Mouse (Mus musculus) heart, embryonic 14.5 days (tissue): ENCODE data around the gene Hist1h2ai. TPM values are rescaled to one million over a fixed set of nuclear protein-coding genes. Genes with fewer than 3 reads are reported as not detected.
A peak's percentile ranks its signal among the peaks of the same experiment; 100 is the strongest.
"Not testable (repeated sequence)": the region's sequence is repeated elsewhere in the genome, so short reads cannot be mapped to it uniquely, and the experiment has no call there.

Source experiments
- ATAC-seq: fragments of 200-750 bp; cut with Nextera tagmentation; 2 replicates; pipeline ENCODE4 v1.8.0; 2017; ENCODE audit warnings: low read depth, moderate TSS enrichment; ENCODE audit not compliant: insufficient number of reproducible peaks, insufficient read depth, low FRiP score
- H3K27ac ChIP-seq, 2 experiments: fragments of 200-500 bp in 1 of 2; fragments of 300-500 bp in 1 of 2; sonication (generic) in 1 of 2; replicated peaks in 1 of 2; 2 replicates each; pipeline ENCODE4 v1.5.1; 2012 to 2014; ENCODE audit warnings: low read depth in 2 of 2, low read length in 2 of 2, control low read depth in 1 of 2, mild to moderate bottlenecking in 1 of 2, mixed read lengths in 1 of 2; ENCODE audit not compliant: control insufficient read depth in 1 of 2, insufficient read depth in 1 of 2
- H3K27me3 ChIP-seq: fragments of 300-500 bp; sonication (generic); 2 replicates; pipeline ENCODE4 v1.6.1; 2014; ENCODE audit warnings: mild to moderate bottlenecking, low read length, control low read depth; ENCODE audit not compliant: control insufficient read depth, insufficient read depth
- H3K36me3 ChIP-seq: fragments of 300-500 bp; sonication (generic); 2 replicates; pipeline ENCODE4 v1.6.1; 2014; ENCODE audit warnings: mild to moderate bottlenecking, control low read depth, low read length, mixed read lengths; ENCODE audit not compliant: control insufficient read depth, insufficient read depth
- H3K4me1 ChIP-seq, 2 experiments: fragments of 200-500 bp in 1 of 2; fragments of 300-500 bp in 1 of 2; sonication (generic) in 1 of 2; 2 replicates each; pipeline ENCODE4 v1.6.1; 2012 to 2014; ENCODE audit warnings: low read length in 2 of 2, control low read depth in 1 of 2, mixed read lengths in 1 of 2; ENCODE audit not compliant: control insufficient read depth in 2 of 2, insufficient read depth in 2 of 2
- H3K4me2 ChIP-seq: fragments of 300-500 bp; sonication (generic); 2 replicates; pipeline ENCODE4 v1.6.1; 2014; ENCODE audit warnings: mild to moderate bottlenecking, low read length
- H3K4me3 ChIP-seq, 2 experiments: fragments of 200-500 bp in 1 of 2; fragments of 300-500 bp in 1 of 2; sonication (generic) in 1 of 2; 2 replicates each; pipeline ENCODE4 v1.5.1; 2012 to 2014; ENCODE audit warnings: low read length in 2 of 2, mild to moderate bottlenecking in 2 of 2, control low read depth in 1 of 2, low read depth in 1 of 2, moderate library complexity in 1 of 2; ENCODE audit not compliant: control insufficient read depth in 1 of 2, insufficient read depth in 1 of 2
- H3K9ac ChIP-seq: fragments of 300-500 bp; sonication (generic); 2 replicates; pipeline ENCODE4 v1.6.1; 2014; ENCODE audit warnings: mild to moderate bottlenecking, low read length
- H3K9me3 ChIP-seq: fragments of 300-500 bp; sonication (generic); 2 replicates; pipeline ENCODE4 v1.6.1; 2016; ENCODE audit warnings: low read length, control low read depth; ENCODE audit not compliant: control insufficient read depth
- WGBS: fragments of 180-500 bp; shearing (Covaris S2); extraction: QIAGEN DNeasy Blood & Tissue Kit; methylation state at CpG from one replicate; pipeline ENCODE4 v1.1.7; 2014; 5-methylcytosine and 5-hydroxymethylcytosine counted together
- polyA plus RNA-seq: library from polyadenylated mRNA; unstranded; fragments of >200 nt; fragmentation: Nextera tagmentation; extraction: Ambion mirVana; gene quantifications from 2 replicates; pipeline ENCODE4 v1.2.1, GENCODE M21; 2014

The Hist1h2ai gene
- polyA plus RNA-seq, 1 experiment from 2014 or later = 12.2 TPM

DNA sequence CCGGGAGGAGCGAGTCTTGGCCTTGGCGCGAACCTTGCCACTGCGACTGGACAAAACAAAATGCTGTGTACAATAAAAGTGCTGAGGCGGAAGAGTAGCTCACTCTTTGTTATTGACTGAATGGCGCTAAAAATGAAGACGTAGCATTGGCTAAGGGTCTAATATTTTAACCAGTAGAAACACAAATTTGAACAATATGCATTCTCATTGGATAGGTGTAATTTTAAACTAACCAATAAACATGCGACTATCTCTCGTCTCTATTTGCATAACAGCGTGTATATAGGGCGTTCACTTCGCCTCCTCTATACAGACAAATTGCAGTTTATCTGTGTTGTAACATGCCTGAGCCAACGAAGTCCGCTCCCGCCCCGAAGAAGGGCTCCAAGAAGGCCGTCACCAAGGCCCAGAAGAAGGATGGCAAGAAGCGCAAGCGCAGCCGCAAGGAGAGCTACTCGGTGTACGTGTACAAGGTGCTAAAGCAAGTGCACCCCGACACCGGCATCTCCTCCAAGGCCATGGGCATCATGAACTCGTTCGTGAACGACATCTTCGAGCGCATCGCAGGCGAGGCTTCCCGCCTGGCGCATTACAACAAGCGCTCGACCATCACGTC is 5.6 kb downstream of the Hist1h2ai start, which contains the start of gene Hist1h2bm:
Gene Hist1h2bm (plus strand): TSS at position 288 of the 616 bp plus-strand sequence.
- not testable (repeated sequence) for H3K36me3 ChIP-seq, H3K9me3 ChIP-seq, H3K27me3 ChIP-seq
- peaks cover 2 to 16% of the 10 kb centered on the region in 2 experiments for H3K4me1 ChIP-seq
- under 1% methylated on average over 36 of the region's 37 CpGs for WGBS
- ATAC-seq = peak; percentile 97
- peak within 1 kb of the TSS; percentile 80 to 90 for H3K27ac ChIP-seq
- peak within 1 kb of the TSS; percentile 69 for H3K9ac ChIP-seq
- peak within 1 kb of the TSS; percentile 41 to 49 for H3K4me3 ChIP-seq
- H3K4me2 ChIP-seq = peak within 1 kb of the TSS; percentile 66

DNA sequence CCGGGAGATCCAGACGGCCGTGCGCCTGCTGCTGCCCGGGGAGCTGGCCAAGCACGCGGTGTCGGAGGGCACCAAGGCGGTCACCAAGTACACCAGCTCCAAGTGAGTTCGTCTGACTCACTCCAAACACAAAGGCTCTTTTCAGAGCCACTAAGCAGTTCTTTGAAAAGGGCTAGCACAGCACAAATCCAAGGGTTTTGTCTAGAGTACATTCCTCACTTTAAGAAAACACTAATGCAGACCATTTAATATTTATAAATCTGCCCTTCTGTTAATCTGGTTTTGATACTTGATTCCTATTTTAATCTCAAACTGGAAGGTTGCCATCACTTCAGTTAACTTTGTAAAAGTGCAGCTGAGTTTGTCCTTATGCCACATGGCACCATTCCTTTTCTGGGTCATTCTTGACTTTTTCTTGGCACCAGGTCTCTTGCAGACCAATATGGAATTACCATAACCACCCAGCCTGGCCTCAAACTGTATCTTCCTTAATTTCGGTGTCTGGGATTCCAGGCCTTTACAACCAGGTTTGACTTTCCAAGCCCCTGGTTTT is 6.2 kb downstream of the Hist1h2ai start:
- Histone ChIP-seq H3K4me3 (peak overlapping the region; percentile 41 to 42), H3K4me1 (peaks cover 2 to 12% of the 10 kb centered on the region in 2 experiments), H3K36me3 (no peaks in the 10 kb centered on the region), H3K9me3 (no peaks in the 10 kb centered on the region), H3K4me2 (peak overlapping the region; percentile 66), H3K27ac (peak overlapping the region; percentile 80 to 84), H3K27me3 (no peaks in the 10 kb centered on the region), H3K9ac (peak overlapping the region; percentile 64)
- 5% methylated on average over 11 of the region's 11 CpGs for WGBS
- no peak for ATAC-seq

DNA sequence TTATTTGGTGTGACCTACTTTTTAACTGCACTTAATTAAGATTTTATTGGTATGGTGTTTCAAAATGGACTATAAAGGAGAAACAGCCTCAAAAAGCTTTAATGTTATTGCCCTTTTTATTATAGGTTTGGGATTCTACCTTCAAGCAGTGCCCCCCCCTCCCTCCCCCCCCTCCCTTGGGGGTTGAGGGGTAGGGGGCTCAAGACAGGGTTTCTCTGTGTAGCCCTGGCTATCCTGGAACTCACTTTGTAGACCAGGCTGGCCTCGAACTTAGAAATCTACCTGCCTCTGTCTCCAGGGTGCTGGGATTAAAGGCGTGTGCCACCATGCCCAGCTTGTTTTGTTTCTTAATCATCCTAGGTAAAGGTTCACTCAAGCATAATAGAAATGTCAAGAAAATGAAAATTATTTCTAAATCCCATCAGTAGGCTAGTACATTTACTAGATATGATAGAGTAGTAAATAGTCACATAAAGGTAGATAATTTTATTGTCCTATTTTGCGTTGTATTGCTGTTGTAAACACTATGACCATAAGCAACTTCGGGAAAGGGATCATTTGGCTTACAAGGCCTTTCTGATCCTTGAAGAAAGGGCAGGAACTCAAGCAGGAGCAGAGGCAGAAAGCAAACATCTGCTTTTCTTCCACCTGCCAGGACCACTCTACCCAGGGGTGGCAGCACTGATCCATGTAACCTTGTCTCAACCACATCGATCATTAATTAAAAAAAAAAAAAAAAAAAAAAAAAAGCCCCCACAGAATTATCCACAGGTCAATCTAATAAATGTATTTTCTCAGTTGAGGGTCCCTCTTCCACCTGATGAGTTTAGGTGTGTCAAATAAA is 7.0 kb downstream of the Hist1h2ai start:
- no peak overlapping the region for H3K4me3 ChIP-seq
- no peak for ATAC-seq
- H3K27me3 ChIP-seq = no peaks in the 10 kb centered on the region
- H3K9ac ChIP-seq = peak overlapping the region; percentile 64; the same call in 1 of the 2 replicates
- no peak overlapping the region for H3K27ac ChIP-seq
- H3K36me3 ChIP-seq = no peaks in the 10 kb centered on the region
- H3K9me3 ChIP-seq = no peaks in the 10 kb centered on the region
- peaks cover 2 to 10% of the 10 kb centered on the region in 2 experiments for H3K4me1 ChIP-seq
- 46% methylated on average over 5 of the region's 5 CpGs for WGBS
- H3K4me2 ChIP-seq = peak overlapping the region; percentile 66

DNA sequence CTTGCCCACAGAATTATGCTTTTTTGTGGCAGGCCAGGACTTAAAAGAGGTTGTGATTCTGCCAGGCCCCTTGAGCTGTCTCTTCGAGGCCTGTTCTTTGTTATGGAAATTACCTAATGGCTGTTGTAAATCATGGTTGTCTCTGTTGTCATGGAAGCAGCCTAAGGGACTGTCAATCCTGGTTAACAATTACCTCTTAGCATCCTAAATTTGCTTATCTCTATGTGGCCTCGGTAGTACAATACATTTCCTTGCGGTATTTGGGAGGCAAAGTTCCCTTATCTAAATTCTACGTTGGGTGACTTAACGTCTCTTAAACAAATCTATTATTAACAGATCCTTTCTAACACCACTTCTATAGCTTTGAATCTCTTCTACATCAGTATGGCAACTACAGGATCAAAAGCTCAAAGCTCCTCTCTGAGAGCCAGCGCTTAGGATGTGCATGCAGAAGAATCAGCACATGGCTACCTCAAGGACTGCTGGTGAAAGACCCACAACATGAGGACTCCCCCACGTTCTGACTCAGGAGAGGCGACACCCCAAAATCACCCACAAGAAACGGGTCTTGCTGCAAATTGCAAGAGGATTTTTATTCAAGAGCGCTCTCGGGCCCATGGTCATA is 11.8 kb downstream of the Hist1h2ai start:
- H3K36me3 ChIP-seq = no peaks in the 10 kb centered on the region
- H3K9me3 ChIP-seq = no peaks in the 10 kb centered on the region
- no peaks in the 10 kb centered on the region for H3K27me3 ChIP-seq
- no peak for ATAC-seq
- no peak overlapping the region for H3K4me2 ChIP-seq
- H3K4me3 ChIP-seq = no peak overlapping the region
- H3K4me1 ChIP-seq = no peaks in the 10 kb centered on the region
- WGBS = 35% methylated on average over 9 of the region's 11 CpGs
- no peak overlapping the region for H3K9ac ChIP-seq
- no peak overlapping the region for H3K27ac ChIP-seq

DNA sequence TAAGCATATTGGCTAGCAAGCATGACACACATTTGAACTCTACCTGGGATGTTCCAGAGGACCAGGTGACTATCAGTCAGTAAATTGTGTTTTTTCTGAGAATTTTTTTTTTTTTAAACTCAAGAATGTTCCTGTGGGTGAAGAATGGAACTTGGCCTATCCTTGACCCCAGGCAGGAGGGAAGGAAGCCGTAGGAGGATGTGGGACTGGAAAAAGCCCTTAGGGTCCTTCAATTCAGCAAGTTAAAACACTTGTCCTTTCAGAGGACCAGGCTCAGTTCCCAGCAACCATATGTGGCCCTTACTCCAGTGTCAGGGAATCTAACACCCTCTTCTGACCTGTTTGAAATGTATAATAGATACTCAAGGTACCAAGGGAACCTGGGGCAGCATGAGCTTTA is 13.3 kb downstream of the Hist1h2ai start:
- H3K4me3 ChIP-seq = no peak overlapping the region
- no peaks in the 10 kb centered on the region for H3K9me3 ChIP-seq
- H3K4me2 ChIP-seq = no peak overlapping the region
- ATAC-seq = no peak
- H3K27me3 ChIP-seq = no peaks in the 10 kb centered on the region
- no peaks in the 10 kb centered on the region for H3K36me3 ChIP-seq
- H3K9ac ChIP-seq = no peak overlapping the region
- peaks cover 0 to 2% of the 10 kb centered on the region in 2 experiments; a peak in 1 of 4 replicates for H3K4me1 ChIP-seq
- 48% methylated on average over 1 of the region's 1 CpGs for WGBS
- H3K27ac ChIP-seq = no peak overlapping the region

DNA sequence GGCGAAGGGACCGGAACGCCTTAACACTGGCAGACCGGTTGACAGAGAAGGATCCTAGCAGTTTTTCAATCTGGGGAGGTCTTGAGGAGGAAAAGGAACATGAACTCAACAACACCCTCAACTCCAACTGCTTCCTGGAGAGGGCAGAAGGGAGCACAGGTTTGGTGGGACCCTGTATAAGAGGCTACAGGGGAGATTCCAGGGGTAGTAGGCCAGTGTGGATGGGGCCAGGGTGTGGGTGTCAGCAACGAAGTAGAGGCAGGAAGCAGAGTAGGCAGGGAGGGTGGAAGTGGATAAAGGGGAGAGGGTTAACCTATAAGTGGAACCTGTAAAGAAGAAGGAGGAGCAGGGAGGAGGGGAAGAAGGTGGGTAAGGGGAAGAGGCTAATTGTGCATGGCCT is 17.2 kb downstream of the Hist1h2ai start:
- no peak overlapping the region; the same call in 1 of the 2 replicates for H3K9ac ChIP-seq

More for the DNA sequence above, 17.2 kb downstream of the Hist1h2ai start:
- Histone ChIP-seq H3K4me2 (no peak overlapping the region), H3K27me3 (no peaks in the 10 kb centered on the region), H3K4me3 (no peak overlapping the region), H3K27ac (peak overlapping the region in 1 of 2 experiments; percentile 92; a peak in 2 of 4 replicates), H3K9me3 (no peaks in the 10 kb centered on the region), H3K36me3 (no peaks in the 10 kb centered on the region), H3K4me1 (peaks cover 0 to 6% of the 10 kb centered on the region in 2 experiments; a peak in 1 of 4 replicates)
- WGBS = 76% methylated on average over 5 of the region's 5 CpGs
- no peak for ATAC-seq
